Mouse (Mus musculus) urinary bladder, postnatal 10 days (tissue): ENCODE results near the gene Gm20388.
"Not testable (repeated sequence)": the region's sequence is repeated elsewhere in the genome, so short reads cannot be mapped to it uniquely, and the experiment has no call there.

Source experiments
- DNase-seq: peaks from one replicate; pipeline ENCODE4 v3.0.0; 2022; ENCODE audit warnings: low spot score

Gm20388 gene

GRCm38 (mm10) chr8:121315569-121315968, 1404.9 kb downstream of the Gm20388 start:
- no peak for DNase-seq

GRCm38 (mm10) chr8:121316009-121316408, 1405.4 kb downstream of the Gm20388 start:
- no peak for DNase-seq

- DNase-seq: not testable (repeated sequence)
Observed at GRCm38 (mm10) chr8:121318756-121319155, 1408.1 kb downstream of the Gm20388 start.

GRCm38 (mm10) chr8:121319491-121319890, 1408.8 kb downstream of the Gm20388 start:
- no peak for DNase-seq

GRCm38 (mm10) chr8:121326164-121326910, 1415.7 kb downstream of the Gm20388 start:
- no peak for DNase-seq

GRCm38 (mm10) chr8:121332436-121332835, 1421.8 kb downstream of the Gm20388 start:
- DNase-seq: no peak

- no peak for DNase-seq
Observed at GRCm38 (mm10) chr8:121334495-121335424, 1424.1 kb downstream of the Gm20388 start.

- no peak for DNase-seq
Observed at GRCm38 (mm10) chr8:121335684-121336083, 1425.0 kb downstream of the Gm20388 start.

GRCm38 (mm10) chr8:121342931-121343330, 1432.3 kb downstream of the Gm20388 start:
- DNase-seq: no peak

- no peak for DNase-seq
Observed at GRCm38 (mm10) chr8:121344486-121344885, 1433.8 kb downstream of the Gm20388 start.

- no peak for DNase-seq
Observed at GRCm38 (mm10) chr8:121346175-121346574, 1435.5 kb downstream of the Gm20388 start.

GRCm38 (mm10) chr8:121346862-121347261, 1436.2 kb downstream of the Gm20388 start:
- no peak for DNase-seq

- no peak for DNase-seq
Observed at GRCm38 (mm10) chr8:121348998-121349397, 1438.4 kb downstream of the Gm20388 start.

- no peak for DNase-seq
Observed at GRCm38 (mm10) chr8:121350803-121351202, 1440.2 kb downstream of the Gm20388 start.

- DNase-seq: no peak
Observed at GRCm38 (mm10) chr8:121354844-121355243, 1444.2 kb downstream of the Gm20388 start.

GRCm38 (mm10) chr8:121357451-121357850, 1446.8 kb downstream of the Gm20388 start:
- DNase-seq: no peak

GRCm38 (mm10) chr8:121358609-121359008, 1448.0 kb downstream of the Gm20388 start:
- no peak for DNase-seq

- DNase-seq: no peak
Observed at GRCm38 (mm10) chr8:121359131-121359981, 1448.7 kb downstream of the Gm20388 start.

- no peak for DNase-seq
Observed at GRCm38 (mm10) chr8:121360001-121360400, 1449.4 kb downstream of the Gm20388 start.

- no peak for DNase-seq
Observed at GRCm38 (mm10) chr8:121361166-121361565, 1450.5 kb downstream of the Gm20388 start.

- DNase-seq: no peak
Observed at GRCm38 (mm10) chr8:121364646-121365045, 1454.0 kb downstream of the Gm20388 start.

GRCm38 (mm10) chr8:121365150-121365549, 1454.5 kb downstream of the Gm20388 start:
- no peak for DNase-seq
